Mouse (Mus musculus) embryonic facial prominence, embryonic 13.5 days (tissue): ENCODE data around the gene Cyp2d11. TPM values are rescaled to one million over a fixed set of nuclear protein-coding genes. Genes with fewer than 3 reads are reported as not detected.
A peak's percentile ranks its signal among the peaks of the same experiment; 100 is the strongest.

ENCODE experiments used
- ATAC-seq: fragments of 200-750 bp; cut with Nextera tagmentation; 2 replicates; pipeline ENCODE4 v1.8.0; 2017; ENCODE audit warnings: low read depth; ENCODE audit not compliant: insufficient number of reproducible peaks, insufficient read depth, low FRiP score, low TSS enrichment
- H3K27ac ChIP-seq: fragments of 300-500 bp; sonication (generic); 2 replicates; pipeline ENCODE4 v1.5.1; 2015; ENCODE audit warnings: moderate library complexity, mild to moderate bottlenecking, inconsistent platforms
- H3K27me3 ChIP-seq: fragments of 300-500 bp; sonication (generic); 2 replicates; pipeline ENCODE4 v1.6.1; 2015; ENCODE audit warnings: mild to moderate bottlenecking, inconsistent platforms
- H3K36me3 ChIP-seq: fragments of 300-500 bp; sonication (generic); 2 replicates; pipeline ENCODE4 v1.6.1; 2015; ENCODE audit warnings: mild to moderate bottlenecking, inconsistent platforms
- H3K4me1 ChIP-seq: fragments of 300-500 bp; sonication (generic); 2 replicates; pipeline ENCODE4 v1.6.1; 2015; ENCODE audit warnings: inconsistent platforms
- H3K4me2 ChIP-seq: fragments of 300-500 bp; sonication (generic); 2 replicates; pipeline ENCODE4 v1.6.1; 2015; ENCODE audit warnings: moderate library complexity, mild to moderate bottlenecking, inconsistent platforms
- H3K4me3 ChIP-seq: fragments of 300-500 bp; sonication (generic); 2 replicates; pipeline ENCODE4 v1.5.1; 2015; ENCODE audit warnings: mild to moderate bottlenecking, inconsistent platforms
- H3K9ac ChIP-seq: fragments of 300-500 bp; sonication (generic); 2 replicates; pipeline ENCODE4 v1.6.1; 2015; ENCODE audit warnings: mild to moderate bottlenecking, inconsistent platforms
- H3K9me3 ChIP-seq: fragments of 300-500 bp; sonication (generic); 2 replicates; pipeline ENCODE4 v1.6.1; 2016; ENCODE audit warnings: inconsistent platforms
- WGBS: fragments of 180-500 bp; shearing (Covaris S2); methylation state at CpG from one replicate; pipeline ENCODE4 v1.1.7; 2015; ENCODE audit warnings: mixed read lengths; 5-methylcytosine and 5-hydroxymethylcytosine counted together
- microRNA-seq: library from miRNA; unstranded; fragments of <30 nt; microRNA quantifications from one replicate; pipeline ENCODE4, GENCODE M21; 2016
- polyA plus RNA-seq: library from polyadenylated mRNA; unstranded; fragments of >200 nt; fragmentation: Nextera tagmentation; extraction: Ambion mirVana; gene quantifications from 2 replicates; pipeline ENCODE4 v1.2.1, GENCODE M21; 2015

Gene Cyp2d11
- polyA plus RNA-seq, 1 experiment from 2014 or later: not detected

DNA sequence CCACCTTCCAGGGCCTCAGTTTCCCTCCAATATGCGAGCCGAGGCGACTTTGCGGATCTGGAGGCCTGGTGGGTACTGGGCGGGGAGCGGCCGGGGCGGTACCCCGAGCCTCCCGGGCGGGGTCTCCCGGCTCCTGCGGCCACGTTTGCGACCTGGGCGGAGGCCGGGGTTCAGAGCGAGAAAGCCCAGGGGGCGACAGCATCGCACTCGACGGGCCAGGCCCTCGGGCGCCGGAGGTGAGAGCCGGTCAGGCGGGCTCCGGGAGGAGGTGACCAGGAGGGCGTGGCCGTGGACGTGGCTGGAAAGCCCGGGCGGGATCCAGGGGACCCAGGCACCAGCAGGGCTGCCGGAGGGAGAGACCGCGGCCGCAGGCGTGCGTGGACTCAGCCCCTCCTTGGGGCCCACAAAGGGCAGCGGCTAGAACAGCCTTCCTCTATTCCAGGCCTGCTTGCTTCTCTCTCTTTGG lies 52.8 kb downstream of the Cyp2d11 start:
- no peak for ATAC-seq
- peak overlapping the region; percentile 78 for H3K27ac ChIP-seq
- H3K4me1 ChIP-seq: peaks cover 44% of the 10 kb centered on the region
- H3K4me3 ChIP-seq: peak overlapping the region; percentile 59
- 3% methylated on average over 40 of the region's 40 CpGs for WGBS
- H3K36me3 ChIP-seq: peaks cover 19% of the 10 kb centered on the region
- H3K4me2 ChIP-seq: peak overlapping the region; percentile 79
- H3K27me3 ChIP-seq: no peaks in the 10 kb centered on the region
- H3K9me3 ChIP-seq: no peaks in the 10 kb centered on the region
- H3K9ac ChIP-seq: peak overlapping the region; percentile 88

DNA sequence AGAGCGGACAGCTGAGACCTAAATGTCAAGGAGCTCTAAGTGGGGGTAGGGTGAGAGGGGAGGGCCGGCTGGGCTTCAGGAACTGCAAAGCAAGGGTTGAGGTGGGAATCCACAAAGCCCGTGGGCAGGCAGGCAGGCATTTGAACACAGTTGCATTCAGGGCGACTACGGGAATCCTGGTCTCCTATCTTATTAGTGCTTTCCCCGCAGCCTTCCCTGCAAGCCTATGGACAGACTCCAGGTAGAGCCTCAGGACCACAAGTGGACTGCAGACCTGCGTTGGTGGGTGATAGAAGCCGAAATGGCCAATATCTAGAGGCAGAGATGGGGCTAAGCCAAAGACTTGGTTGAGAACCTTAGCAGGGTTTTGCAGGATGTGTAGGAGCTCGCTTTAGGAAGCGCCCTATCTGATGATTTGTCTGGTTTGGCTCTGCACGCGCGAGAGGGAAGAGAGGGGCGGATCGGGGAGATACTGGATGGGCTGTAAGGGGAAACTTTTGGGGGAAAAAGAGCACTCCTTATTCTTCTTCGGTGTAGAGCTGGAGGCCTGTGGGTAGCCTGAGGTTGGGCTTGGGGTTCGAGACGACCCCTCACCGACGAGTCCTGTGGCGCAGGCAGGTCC lies 53.3 kb downstream of the Cyp2d11 start:
- Histone ChIP-seq H3K4me3 (peak overlapping the region; percentile 59), H3K27me3 (no peaks in the 10 kb centered on the region), H3K9me3 (no peaks in the 10 kb centered on the region), H3K36me3 (peaks cover 24% of the 10 kb centered on the region), H3K4me1 (peaks cover 44% of the 10 kb centered on the region), H3K27ac (peak overlapping the region; percentile 78), H3K4me2 (peak overlapping the region; percentile 79), H3K9ac (peak overlapping the region; percentile 88)
- no peak for ATAC-seq
- 43% methylated on average over 21 of the region's 21 CpGs for WGBS

DNA sequence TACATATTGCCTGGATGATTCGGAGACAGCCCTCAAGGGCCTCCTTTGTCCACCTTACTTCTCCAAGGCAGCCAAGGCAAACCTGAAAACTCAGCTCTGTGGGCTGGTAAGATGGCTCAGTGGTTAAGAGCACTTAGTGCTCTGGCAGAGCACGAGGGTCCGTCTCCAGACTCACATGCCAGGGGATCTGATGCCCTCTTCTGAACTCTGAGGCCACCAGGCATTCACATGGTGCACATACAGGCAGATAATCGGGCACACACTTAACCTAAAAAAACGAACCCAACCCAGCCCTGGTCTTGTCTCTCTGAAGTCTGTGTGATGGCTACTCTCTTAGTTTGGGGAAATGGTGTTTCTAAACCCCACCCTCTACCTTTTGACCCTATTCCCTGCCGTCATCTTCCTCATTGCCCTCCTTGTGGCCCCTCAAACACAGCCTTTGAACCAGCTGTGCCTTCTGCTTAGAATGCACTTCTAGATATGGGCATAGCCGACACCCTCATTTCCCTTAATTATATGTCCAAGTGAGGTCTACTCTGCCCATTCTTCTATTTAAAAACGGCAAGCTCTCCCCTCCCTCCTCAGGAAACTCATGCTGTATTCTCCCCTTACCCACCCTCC lies 54.1 kb downstream of the Cyp2d11 start:
- Histone ChIP-seq H3K9me3 (no peaks in the 10 kb centered on the region), H3K4me1 (peaks cover 44% of the 10 kb centered on the region), H3K9ac (no peak overlapping the region), H3K27ac (peak overlapping the region; percentile 78), H3K4me2 (no peak overlapping the region), H3K4me3 (no peak overlapping the region), H3K36me3 (peaks cover 32% of the 10 kb centered on the region), H3K27me3 (no peaks in the 10 kb centered on the region)
- WGBS: 72% methylated on average over 8 of the region's 8 CpGs
- no peak for ATAC-seq

Small RNA genes lying within 50 kb of the gene (microRNA-seq; reads per million reads assigned to microRNA genes)
- gene Gm25990 (not detected), gene Gm27331 (not detected), gene Mir7684 (not detected)

Other genes with a start within 250 kb of the Cyp2d11 start
- gene Srebf2, start 246.8 kb downstream of the Cyp2d11 start, polyA plus RNA-seq: 146 and 160 TPM in 2 replicates
- gene Shisa8, start 181.2 kb downstream of the Cyp2d11 start, polyA plus RNA-seq: 0.18 and 0.50 TPM in 2 replicates
- 0.17 TPM in 1 of 2 replicates, not detected in the other for gene Tnfrsf13c, start 169.7 kb downstream of the Cyp2d11 start, polyA plus RNA-seq
- 61.7 and 72.7 TPM in 2 replicates for gene Cenpm, start 149.3 kb downstream of the Cyp2d11 start, polyA plus RNA-seq
- gene 1500009C09Rik, start 141.6 kb downstream of the Cyp2d11 start, polyA plus RNA-seq: 0.17 TPM in 1 of 2 replicates, not detected in the other
- 30.8 and 32.4 TPM in 2 replicates for gene Sept3, start 119.1 kb downstream of the Cyp2d11 start, polyA plus RNA-seq
- gene Wbp2nl, start 95.1 kb downstream of the Cyp2d11 start, polyA plus RNA-seq: not detected in 2 replicates
- 46.0 and 49.9 TPM in 2 replicates for gene Naga, start 55.1 kb downstream of the Cyp2d11 start, polyA plus RNA-seq
- 18.9 and 19.5 TPM in 2 replicates for gene Pheta2, start 55.1 kb downstream of the Cyp2d11 start, polyA plus RNA-seq
- gene Smdt1, start 55.1 kb downstream of the Cyp2d11 start, polyA plus RNA-seq: 255 and 264 TPM in 2 replicates
- 319 and 324 TPM in 2 replicates for gene Ndufa6, start 39.7 kb downstream of the Cyp2d11 start, polyA plus RNA-seq
- gene Cyp2d22, start 13.8 kb downstream of the Cyp2d11 start, polyA plus RNA-seq: 10.3 and 10.5 TPM in 2 replicates
- 1.7 TPM in 1 of 2 replicates, not detected in the other for gene Cyp2d10, start 13.2 kb upstream of the Cyp2d11 start, polyA plus RNA-seq
- gene Cyp2d9, start 39.4 kb upstream of the Cyp2d11 start, polyA plus RNA-seq: not detected in 2 replicates
- not detected in 2 replicates for gene Cyp2d12, start 161.1 kb upstream of the Cyp2d11 start, polyA plus RNA-seq
- not detected in 2 replicates for gene Cyp2d34, start 226.9 kb upstream of the Cyp2d11 start, polyA plus RNA-seq